Mouse (Mus musculus): ENCODE data around the gene Patj. TPM values are rescaled to one million over a fixed set of nuclear protein-coding genes. Genes with fewer than 3 reads are reported as not detected.
"Not testable (repeated sequence)": the region's sequence is repeated elsewhere in the genome, so short reads cannot be mapped to it uniquely, and the experiment has no call there.

Patj gene
- polyA plus RNA-seq, 1 experiment from 2014 or later = 17.1 TPM

- ATAC-seq (ENCODE audit: insufficient read depth, low FRiP score, low read depth) = no peak
- Histone ChIP-seq H3K27me3 (replicated peaks) (no peaks in the 10 kb centered on the region), H3K4me3 (replicated peaks) (no peak overlapping the region), H3K27ac (no peak overlapping the region), H3K4me2 (no peak overlapping the region), H3K9me3 (no peaks in the 10 kb centered on the region), H3K36me3 (no peaks in the 10 kb centered on the region), H3K9ac (no peak overlapping the region), H3K4me1 (no peaks in the 10 kb centered on the region)
- whole genome bisulfite sequencing = 31% methylated on average over 1 of the region's 1 CpGs
Observed at GRCm38 (mm10) chr4:98598546-98598971, 203.0 kb downstream of the Patj start.

DNA sequence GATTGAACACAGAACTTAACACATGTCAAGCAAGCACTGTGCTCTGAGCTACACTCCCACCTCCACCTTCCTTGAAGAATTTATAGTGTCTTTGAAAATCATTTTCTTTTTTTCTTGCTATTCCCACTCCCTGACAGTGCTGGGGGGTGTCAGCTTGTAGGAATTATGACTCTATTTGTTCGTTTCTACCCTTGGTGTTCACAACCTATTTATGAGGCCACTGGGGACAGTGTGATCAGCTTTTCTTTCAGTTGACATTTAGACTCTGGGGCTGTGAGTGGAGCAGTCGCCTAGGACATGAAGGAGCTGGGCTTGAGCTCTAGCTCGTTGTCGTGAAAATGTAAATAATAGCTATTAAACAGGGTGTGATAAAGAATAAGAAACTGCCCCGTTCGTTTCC, 203.8 kb downstream of the Patj start:
- ATAC-seq (ENCODE audit: insufficient read depth, low FRiP score, low read depth) = no peak
- H3K9me3 ChIP-seq = no peaks in the 10 kb centered on the region
- H3K36me3 ChIP-seq = no peaks in the 10 kb centered on the region
- H3K27ac ChIP-seq = no peak overlapping the region
- H3K4me1 ChIP-seq = no peaks in the 10 kb centered on the region
- H3K4me2 ChIP-seq = no peak overlapping the region
- no peak overlapping the region for H3K9ac ChIP-seq
- no peak overlapping the region for H3K4me3 ChIP-seq (replicated peaks)
- 43% methylated on average over 6 of the region's 6 CpGs for WGBS
- H3K27me3 ChIP-seq (replicated peaks) = no peaks in the 10 kb centered on the region

GRCm38 (mm10) chr4:98603131-98603530, 207.5 kb downstream of the Patj start:
- no peak overlapping the region for H3K4me3 ChIP-seq (replicated peaks)
- H3K36me3 ChIP-seq = no peaks in the 10 kb centered on the region
- H3K27ac ChIP-seq = no peak overlapping the region
- no peak for ATAC-seq (ENCODE audit: insufficient read depth, low FRiP score, low read depth)
- no peak overlapping the region for H3K4me2 ChIP-seq
- 36% methylated on average over 6 of the region's 6 CpGs for WGBS
- H3K4me1 ChIP-seq = no peaks in the 10 kb centered on the region
- H3K9ac ChIP-seq = no peak overlapping the region
- H3K9me3 ChIP-seq = no peaks in the 10 kb centered on the region
- no peaks in the 10 kb centered on the region for H3K27me3 ChIP-seq (replicated peaks)

GRCm38 (mm10) chr4:98610501-98610900, 214.9 kb downstream of the Patj start:
- WGBS = 81% methylated on average over 2 of the region's 2 CpGs
- Histone ChIP-seq H3K4me2 (no peak overlapping the region), H3K9ac (no peak overlapping the region), H3K27ac (no peak overlapping the region), H3K27me3 (replicated peaks) (no peaks in the 10 kb centered on the region), H3K9me3 (no peaks in the 10 kb centered on the region), H3K36me3 (no peaks in the 10 kb centered on the region), H3K4me1 (no peaks in the 10 kb centered on the region), H3K4me3 (replicated peaks) (no peak overlapping the region)
- ATAC-seq (ENCODE audit: insufficient read depth, low FRiP score, low read depth) = no peak

- no peak for ATAC-seq (ENCODE audit: insufficient read depth, low FRiP score, low read depth)
- Histone ChIP-seq H3K27ac (no peak overlapping the region), H3K4me2 (no peak overlapping the region), H3K4me3 (replicated peaks) (no peak overlapping the region), H3K9ac (no peak overlapping the region), H3K27me3 (replicated peaks) (no peaks in the 10 kb centered on the region), H3K9me3 (no peaks in the 10 kb centered on the region), H3K4me1 (no peaks in the 10 kb centered on the region), H3K36me3 (no peaks in the 10 kb centered on the region)
- 75% methylated on average over 3 of the region's 3 CpGs for WGBS
Observed at GRCm38 (mm10) chr4:98614395-98614794, 218.8 kb downstream of the Patj start.

DNA sequence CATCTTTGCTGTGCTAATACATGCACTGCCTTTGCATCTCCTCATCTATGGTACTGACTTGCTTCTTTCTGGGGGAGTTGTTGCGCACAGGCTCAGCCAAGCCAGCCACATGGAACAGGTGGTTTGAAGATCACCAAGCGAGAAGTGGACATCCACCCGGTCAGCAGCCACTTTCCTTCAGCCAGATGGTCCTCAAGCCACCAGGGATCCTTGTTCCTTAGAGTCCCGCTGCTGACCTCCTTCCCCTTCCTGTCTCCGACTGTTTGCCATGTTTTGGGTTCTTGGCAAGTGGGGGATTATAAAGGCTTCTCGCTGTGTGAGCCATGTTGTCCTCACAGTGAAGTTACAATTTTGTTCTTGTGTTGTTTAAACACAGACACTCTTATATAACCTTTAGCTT, 223.6 kb downstream of the Patj start:
- WGBS = 87% methylated on average over 6 of the region's 6 CpGs
- no peak for ATAC-seq (ENCODE audit: insufficient read depth, low FRiP score, low read depth)
- Histone ChIP-seq H3K36me3 (no peaks in the 10 kb centered on the region), H3K4me1 (no peaks in the 10 kb centered on the region), H3K9ac (no peak overlapping the region), H3K9me3 (no peaks in the 10 kb centered on the region), H3K4me2 (no peak overlapping the region), H3K27me3 (replicated peaks) (no peaks in the 10 kb centered on the region), H3K4me3 (replicated peaks) (no peak overlapping the region), H3K27ac (no peak overlapping the region)

DNA sequence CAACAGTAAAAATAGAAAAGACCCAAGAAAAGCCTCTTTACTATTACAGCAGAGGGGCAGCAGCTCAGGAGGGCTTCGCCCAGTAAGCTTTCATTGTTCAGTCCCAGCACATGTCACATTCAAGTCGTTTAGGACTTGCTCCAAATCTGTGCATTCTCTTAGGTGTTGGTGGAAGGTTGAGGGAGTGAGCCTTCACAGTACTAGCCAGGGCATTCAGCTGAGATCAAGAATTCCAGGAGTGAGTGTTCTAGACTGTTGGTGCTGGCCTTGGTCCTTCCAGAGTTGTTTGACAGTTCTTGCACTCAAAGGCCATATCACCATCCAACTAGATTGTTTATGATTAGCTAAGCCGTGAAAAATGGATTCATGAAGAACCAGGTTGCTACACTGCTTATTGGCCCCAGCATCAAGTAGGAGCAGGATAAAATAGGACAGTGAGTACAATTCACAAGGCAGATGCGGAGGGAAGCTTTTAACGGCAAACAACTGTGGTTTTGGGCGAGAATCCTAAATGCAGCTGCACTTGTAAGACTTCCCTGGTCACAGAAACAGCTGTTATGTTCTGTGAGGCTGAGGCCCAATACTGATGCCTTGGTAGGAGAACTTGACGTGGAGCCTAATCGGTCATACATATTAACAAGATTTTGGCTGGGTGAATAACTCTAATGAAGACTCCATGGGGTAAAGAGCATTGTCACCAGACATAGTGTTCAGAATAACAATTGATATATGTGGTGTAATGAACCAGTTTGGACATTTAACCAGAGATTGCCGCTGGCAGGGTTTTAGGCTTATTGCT, 225.6 kb downstream of the Patj start:
- Histone ChIP-seq H3K9ac (no peak overlapping the region), H3K4me1 (no peaks in the 10 kb centered on the region), H3K27me3 (replicated peaks) (no peaks in the 10 kb centered on the region), H3K4me2 (no peak overlapping the region), H3K9me3 (no peaks in the 10 kb centered on the region), H3K27ac (no peak overlapping the region), H3K36me3 (no peaks in the 10 kb centered on the region), H3K4me3 (replicated peaks) (no peak overlapping the region)
- 71% methylated on average over 9 of the region's 9 CpGs for WGBS
- no peak for ATAC-seq (ENCODE audit: insufficient read depth, low FRiP score, low read depth)

- Histone ChIP-seq H3K4me2 (no peak overlapping the region), H3K4me1 (no peaks in the 10 kb centered on the region), H3K36me3 (no peaks in the 10 kb centered on the region), H3K27ac (no peak overlapping the region; the same call in 1 of the 2 replicates), H3K27me3 (replicated peaks) (no peaks in the 10 kb centered on the region), H3K4me3 (replicated peaks) (no peak overlapping the region), H3K9me3 (no peaks in the 10 kb centered on the region), H3K9ac (no peak overlapping the region)
- WGBS = 34% methylated on average over 1 of the region's 1 CpGs
- ATAC-seq (ENCODE audit: insufficient read depth, low FRiP score, low read depth) = no peak
Observed at GRCm38 (mm10) chr4:98622180-98622579, 226.6 kb downstream of the Patj start.

GRCm38 (mm10) chr4:98622996-98623673, 227.6 kb downstream of the Patj start:
- H3K27ac ChIP-seq = peak overlapping the region; percentile 76

DNA sequence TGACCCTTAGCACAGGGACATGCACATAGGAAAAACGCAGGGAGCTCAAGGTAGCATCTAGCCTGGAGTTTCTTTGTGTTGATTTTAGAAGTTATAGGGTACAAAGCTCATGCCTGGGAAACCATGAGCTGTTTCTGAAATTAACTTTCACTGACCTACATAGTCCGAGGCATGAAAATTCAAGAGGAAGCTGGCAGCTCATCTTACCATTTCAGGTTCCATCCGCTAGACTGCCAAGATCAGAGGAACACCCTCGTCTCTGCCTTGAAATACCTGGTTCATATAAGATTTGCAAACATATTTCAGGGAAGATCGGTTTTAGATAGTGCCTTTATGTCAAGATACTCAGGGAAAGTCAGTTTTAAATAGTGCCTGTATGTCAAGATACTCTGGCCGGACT, 232.7 kb downstream of the Patj start:
- ATAC-seq (ENCODE audit: insufficient read depth, low FRiP score, low read depth) = no peak
- H3K27me3 ChIP-seq (replicated peaks) = no peaks in the 10 kb centered on the region
- no peaks in the 10 kb centered on the region for H3K9me3 ChIP-seq
- no peak overlapping the region for H3K9ac ChIP-seq
- H3K27ac ChIP-seq = no peak overlapping the region
- no peaks in the 10 kb centered on the region for H3K4me1 ChIP-seq
- 84% methylated on average over 6 of the region's 6 CpGs for WGBS
- no peaks in the 10 kb centered on the region for H3K36me3 ChIP-seq
- no peak overlapping the region for H3K4me3 ChIP-seq (replicated peaks)
- no peak overlapping the region for H3K4me2 ChIP-seq

More at GRCm38 (mm10) chr4:98622996-98623673, 227.6 kb downstream of the Patj start:
- H3K4me2 ChIP-seq = no peak overlapping the region
- no peaks in the 10 kb centered on the region for H3K36me3 ChIP-seq
- WGBS = 31% methylated on average over 3 of the region's 3 CpGs
- H3K27me3 ChIP-seq (replicated peaks) = no peaks in the 10 kb centered on the region
- no peak; the same call in 1 of the 2 replicates for ATAC-seq (ENCODE audit: insufficient read depth, low FRiP score, low read depth)
- H3K9ac ChIP-seq = no peak overlapping the region
- H3K4me3 ChIP-seq (replicated peaks) = no peak overlapping the region
- H3K4me1 ChIP-seq = no peaks in the 10 kb centered on the region
- H3K9me3 ChIP-seq = no peaks in the 10 kb centered on the region

DNA sequence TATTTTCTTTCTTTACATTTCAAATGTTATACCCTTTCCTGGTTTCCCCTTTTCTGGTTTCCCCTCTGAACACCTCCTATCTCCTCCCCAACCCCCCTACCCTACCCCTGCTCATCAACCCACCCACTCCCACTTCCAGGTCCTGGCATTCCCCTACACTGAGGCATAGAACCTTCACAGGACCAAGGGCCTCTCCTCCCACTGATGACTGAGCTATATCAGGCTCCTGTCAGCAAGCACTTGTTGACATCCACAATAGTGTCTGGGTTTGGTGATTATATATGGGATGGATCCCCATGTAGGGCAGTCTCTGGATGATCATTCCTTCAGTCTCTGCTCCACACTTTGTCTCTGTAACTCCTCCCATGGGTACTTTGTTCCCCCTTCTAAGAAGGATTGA, 233.6 kb downstream of the Patj start:
- not testable (repeated sequence) for H3K36me3 ChIP-seq; ATAC-seq (ENCODE audit: insufficient read depth, low FRiP score, low read depth); H3K4me1 ChIP-seq

DNA sequence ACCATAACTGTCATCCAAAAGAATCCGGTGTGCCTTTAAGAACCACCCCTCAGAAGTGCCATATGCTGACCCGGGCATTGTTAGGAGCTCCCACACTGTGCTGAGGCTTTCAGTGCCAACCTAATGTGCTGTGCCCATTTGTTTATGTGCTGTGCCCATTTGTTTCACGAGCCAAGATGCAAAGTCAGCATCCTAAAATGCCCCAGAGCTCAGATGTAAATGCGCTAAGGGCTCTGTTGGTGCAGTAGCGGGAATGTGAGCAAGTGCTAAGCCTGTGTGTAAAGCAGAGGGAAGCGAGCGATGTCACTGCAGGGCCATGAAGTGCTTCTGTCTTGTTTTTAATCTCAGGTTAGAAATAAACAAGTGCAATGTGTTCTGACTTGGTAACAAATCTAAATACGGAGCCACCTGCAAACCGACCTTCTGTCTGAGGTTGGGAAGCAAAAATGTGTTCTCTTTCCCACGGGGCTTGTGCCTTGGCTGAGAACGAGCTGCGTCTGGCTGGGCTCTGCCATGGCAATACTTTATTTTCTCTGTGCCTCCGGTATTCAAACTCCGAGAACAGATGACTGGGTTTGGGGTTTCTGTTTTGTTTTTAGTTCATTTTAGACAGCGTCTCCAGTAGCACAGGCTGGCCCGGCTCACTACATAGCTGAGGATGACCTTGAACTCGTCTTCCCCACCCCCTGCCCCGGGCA, 239.7 kb downstream of the Patj start:
- no peak overlapping the region for H3K9ac ChIP-seq
- no peaks in the 10 kb centered on the region for H3K9me3 ChIP-seq
- H3K4me3 ChIP-seq (replicated peaks) = no peak overlapping the region
- no peaks in the 10 kb centered on the region for H3K36me3 ChIP-seq
- no peaks in the 10 kb centered on the region for H3K27me3 ChIP-seq (replicated peaks)
- 77% methylated on average over 18 of the region's 18 CpGs for WGBS
- no peak for ATAC-seq (ENCODE audit: insufficient read depth, low FRiP score, low read depth)
- H3K27ac ChIP-seq = no peak overlapping the region
- H3K4me1 ChIP-seq = no peaks in the 10 kb centered on the region
- no peak overlapping the region for H3K4me2 ChIP-seq

More for the DNA sequence above, 233.6 kb downstream of the Patj start:
- not testable (repeated sequence) for H3K27ac ChIP-seq; H3K4me3 ChIP-seq (replicated peaks); H3K9ac ChIP-seq; H3K27me3 ChIP-seq (replicated peaks); H3K4me2 ChIP-seq; H3K9me3 ChIP-seq

All from stomach, embryonic 15.5 days (tissue).